Mouse (Mus musculus): Measurements from ENCODE around the gene Plpp1. TPM values are rescaled to one million over a fixed set of nuclear protein-coding genes. Genes with fewer than 3 reads are reported as not detected.

Gene Plpp1
- total RNA-seq, 2 experiments from 2014 or later, result 0.26 to 1.1 TPM

DNA sequence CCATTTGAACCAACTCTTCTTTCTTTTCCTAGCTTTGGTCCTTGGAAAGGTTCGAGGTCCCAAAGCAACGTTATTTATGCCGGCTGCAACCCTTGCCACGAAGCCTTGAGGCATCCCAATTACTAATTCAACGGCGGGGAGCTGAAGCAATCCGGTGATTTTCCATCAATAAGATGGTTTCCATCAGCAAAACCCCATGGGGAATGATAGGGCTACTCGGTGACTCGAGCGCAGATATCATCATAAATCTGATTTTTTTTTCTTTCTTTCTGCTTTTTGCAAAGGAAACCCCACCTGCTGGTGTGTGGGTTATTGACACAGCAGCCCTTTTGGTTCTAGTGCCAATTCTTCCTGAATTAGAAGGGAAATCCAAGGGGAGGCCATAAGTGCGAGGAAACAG lies 28.3 kb upstream of the Plpp1 start:
- ATAC-seq (ENCODE audit: poor library complexity, severe bottlenecking), result no peak

DNA sequence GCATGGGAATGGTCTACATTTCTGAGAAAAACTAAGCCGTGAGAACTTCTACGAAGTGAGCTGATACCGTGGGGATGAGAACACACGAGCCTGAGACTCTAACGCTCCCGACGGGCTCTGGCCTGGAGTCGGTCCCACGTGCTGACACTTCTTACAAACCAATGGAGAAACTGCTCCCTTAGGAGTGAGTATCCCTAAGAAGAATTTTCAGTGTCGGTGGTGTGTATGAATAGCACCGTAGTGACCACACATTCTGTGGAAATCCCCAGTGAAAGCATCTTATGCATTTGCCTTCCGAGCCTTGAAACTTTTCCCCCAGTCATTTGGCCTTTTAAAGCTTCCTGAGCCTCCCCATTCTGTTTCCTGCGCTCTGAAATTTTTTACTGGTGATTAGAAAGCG lies 27.7 kb upstream of the Plpp1 start:
- no peak for ATAC-seq (ENCODE audit: poor library complexity, severe bottlenecking)

DNA sequence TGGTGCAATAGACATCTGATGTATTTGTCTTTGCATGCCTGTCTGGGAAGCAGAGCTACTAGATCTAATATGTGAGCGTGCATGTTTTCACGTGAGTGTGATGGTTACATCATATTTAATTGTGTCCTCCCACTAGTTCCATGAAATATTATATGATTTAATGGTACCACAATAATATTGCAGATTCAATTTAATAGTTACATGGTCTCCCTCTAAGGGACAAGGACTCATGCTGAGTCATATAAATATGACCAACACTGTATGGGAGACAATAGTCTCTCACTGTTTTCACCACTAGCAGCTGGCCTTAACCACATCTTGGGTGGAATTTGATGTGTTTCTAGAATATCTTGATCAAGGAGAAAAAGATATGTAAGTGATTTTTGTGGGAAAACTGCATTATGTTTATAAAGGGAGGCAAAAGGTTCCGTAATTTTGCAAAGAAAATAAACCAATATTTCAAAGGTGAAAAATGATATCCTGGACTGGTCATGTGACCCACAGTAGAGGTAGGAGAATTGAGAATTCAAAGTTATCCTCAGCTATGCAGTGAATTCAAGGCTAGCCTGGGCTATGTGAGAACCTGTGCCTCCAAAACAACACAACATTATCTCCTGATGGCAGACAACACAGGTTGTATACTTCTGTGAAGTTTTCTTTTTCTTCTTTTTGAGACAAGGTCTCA lies 26.5 kb upstream of the Plpp1 start:
- ATAC-seq (ENCODE audit: poor library complexity, severe bottlenecking), result no peak

DNA sequence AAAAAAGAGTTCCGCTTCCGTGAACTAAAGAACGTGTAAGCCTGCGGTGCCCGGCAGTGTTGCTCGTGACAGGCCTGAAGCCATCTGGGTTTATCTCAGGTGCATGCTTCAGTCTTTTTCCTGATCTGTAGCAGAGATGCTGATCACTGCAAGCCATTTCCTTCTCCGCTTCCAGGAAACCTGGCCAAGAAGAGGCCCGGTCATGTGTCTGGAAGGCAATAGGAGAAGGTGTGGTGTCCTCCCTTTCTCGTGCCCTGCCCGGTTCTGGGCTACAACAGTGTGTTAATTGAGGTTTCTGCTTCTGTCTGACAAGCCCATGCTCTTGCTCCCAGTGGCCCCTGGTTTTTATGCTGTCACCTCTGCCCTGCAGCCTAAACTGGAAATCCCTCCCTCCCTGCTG lies 24.7 kb upstream of the Plpp1 start:
- no peak for ATAC-seq (ENCODE audit: poor library complexity, severe bottlenecking)

DNA sequence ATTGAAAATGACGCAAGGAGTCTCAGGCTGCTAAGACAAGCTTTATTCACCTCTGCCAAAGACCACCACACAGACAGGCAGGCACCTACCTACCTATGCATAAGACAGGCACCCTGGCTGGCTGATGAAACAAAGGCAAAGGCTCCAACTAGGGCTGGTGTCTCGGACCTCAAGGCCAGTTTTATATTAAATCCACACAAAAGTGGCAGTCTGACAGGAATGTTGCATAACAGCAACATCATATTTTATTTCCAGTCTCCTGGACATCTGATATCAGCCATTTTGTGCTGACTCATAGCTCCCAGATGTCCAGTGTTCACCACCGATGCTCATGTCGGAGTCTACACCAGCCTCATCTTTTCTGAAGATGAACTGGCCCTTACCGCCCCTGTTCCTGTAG lies 22.2 kb upstream of the Plpp1 start:
- no peak for ATAC-seq (ENCODE audit: poor library complexity, severe bottlenecking)

DNA sequence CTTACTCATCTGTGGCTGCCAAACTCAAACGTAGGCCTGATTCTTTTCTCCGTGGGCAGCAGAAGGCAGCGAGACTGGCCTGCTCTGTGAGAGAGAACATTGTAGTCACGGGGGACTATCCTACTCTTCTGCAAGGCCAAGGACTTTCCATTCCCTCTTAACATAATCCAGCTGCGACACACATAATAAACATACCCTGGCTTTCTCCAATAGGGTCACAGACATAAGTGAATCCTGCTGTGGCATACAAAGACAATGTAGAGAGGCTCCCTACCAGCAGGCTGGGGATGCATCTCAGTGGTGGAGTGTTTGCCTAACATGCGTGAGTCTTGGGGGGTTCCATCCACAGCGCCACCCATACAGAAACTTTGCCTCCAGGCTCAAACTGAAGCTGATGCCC lies 15.3 kb upstream of the Plpp1 start:
- ATAC-seq (ENCODE audit: poor library complexity, severe bottlenecking), result no peak

DNA sequence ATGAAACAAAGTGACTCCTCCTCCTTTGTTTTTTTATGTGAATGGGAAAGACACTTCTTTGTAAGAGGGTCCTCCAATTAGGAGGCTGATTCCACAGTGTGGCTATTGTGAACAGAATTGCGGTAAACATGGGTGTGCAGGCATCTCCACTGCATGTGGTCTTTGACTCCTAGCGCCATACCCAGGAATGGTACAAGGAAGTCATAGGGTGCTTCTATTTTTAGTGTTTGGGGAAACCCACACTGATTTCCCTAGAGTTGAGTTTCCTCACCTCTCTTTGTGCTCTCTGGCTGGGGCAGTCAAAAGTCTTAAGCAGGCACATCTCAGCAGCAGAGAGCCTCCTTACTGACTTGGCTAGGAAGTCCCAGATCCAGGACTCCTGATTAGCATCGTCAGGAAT lies 14.4 kb upstream of the Plpp1 start:
- ATAC-seq (ENCODE audit: poor library complexity, severe bottlenecking), result no peak

DNA sequence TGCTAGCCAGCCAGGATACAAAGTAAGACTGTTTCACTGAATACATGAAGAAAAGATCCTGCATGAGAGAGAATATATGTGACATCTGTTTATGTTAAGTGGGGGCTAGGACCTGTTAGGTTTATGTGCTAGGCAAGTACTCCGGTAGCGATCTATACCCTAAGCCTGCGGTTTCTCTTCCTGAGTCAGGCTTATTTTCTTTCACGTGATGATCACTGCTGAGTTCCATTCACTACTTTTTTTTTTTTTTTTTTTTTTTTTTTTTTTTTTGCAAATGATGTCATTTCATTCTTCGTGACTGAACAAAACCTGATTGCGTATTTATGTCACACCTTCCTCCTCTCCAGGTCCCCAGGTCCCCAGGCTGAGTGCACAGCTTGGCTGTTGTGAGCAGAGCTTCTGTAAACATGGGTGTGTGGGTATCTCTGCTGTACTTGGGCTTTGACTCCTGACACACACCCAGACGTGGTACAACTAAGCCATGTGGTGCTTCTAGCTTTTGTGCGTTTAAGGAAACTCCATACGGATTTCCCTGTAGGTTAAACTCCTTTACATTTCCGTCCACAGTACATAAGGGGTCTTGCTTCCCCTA lies 13.6 kb upstream of the Plpp1 start:
- no peak for ATAC-seq (ENCODE audit: poor library complexity, severe bottlenecking)

DNA sequence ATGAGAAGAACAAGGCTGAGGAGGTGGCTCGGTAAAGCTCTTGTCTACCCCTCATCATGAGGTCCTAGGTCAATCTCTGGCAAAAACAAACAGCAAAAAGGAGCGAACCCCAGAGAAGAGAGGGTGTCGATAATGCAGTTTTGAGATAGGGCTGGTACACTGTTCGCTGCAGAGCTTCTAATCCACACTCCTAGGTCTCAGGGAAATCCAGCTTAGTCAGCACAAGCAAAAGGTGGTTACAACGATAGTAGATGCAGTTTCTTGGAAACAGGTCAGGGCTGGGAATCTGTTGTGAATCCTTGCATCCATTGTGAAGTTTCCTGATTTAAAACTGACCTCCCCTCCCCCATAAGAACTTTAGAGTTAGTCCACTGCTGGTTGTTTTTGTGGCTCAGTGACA lies 9.8 kb upstream of the Plpp1 start:
- no peak for ATAC-seq (ENCODE audit: poor library complexity, severe bottlenecking)

DNA sequence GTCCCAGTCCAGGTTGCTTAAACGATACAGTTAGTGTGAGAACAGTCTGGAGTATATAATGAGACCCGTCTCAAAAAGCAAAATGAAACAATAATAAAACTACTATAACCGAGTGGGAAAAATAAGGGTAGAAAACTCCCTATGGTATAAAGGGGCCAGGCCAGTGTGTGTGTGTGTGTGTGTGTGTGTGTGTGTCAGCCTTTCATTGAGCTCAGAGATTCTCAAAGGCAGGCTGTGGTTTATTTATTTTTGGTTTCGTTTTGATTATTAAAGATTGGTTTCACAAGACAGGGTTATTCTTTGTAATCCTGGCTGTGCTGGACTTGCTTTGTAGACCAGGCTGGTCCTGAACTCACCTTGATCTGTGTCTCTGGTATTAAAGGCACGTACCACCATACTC lies 8.7 kb upstream of the Plpp1 start:
- no peak for ATAC-seq (ENCODE audit: poor library complexity, severe bottlenecking)

DNA sequence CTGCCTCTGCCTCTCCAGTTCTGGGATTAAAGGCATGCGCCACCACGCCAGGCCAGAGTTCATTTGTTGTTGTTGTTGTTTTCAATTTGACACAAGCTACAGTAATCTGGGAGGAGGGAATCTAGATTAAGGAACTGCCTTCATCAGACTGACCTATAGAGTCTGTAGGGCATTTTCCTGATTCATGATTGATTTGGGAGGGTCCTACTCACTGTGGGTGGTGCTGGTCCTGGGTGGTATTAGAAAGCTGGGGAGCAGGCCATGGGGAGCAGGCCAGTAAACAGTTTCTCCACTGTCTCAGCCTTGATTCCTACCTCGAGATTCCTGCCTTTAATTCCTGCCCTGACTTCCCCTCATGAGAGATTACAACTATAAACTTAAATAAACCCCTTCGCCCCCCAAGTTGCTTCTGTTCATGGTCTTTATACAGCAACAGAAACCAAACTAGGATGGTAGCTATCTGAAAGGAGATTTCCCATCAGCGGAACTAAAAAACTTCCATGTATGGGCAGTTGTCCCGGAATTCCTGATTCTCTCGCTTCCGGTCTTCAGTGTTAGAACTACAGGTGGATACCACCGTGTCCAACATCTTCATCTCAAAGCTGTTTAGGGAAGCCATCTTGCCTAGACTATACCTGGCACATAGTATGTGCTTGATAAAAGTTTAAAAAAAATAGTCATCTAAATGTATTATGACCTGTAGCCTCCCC lies 2.2 kb upstream of the Plpp1 start:
- ATAC-seq (ENCODE audit: poor library complexity, severe bottlenecking), result no peak

DNA sequence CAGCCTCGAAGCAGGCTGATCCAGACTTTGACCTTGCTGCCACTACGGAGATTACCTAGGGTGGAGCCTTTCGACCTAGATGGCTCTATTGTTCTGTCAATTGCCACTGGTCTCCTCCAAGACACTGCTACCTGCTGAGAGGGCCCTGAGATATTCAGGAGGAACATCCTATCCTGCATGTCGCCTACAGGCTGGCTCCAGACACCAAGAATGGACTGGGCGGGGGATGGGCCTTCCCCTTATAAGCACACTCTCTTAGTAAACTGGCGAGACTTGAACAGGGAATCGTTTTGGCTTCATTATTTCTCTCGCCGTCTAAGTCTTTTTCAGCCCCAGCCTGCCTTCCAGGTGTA lies 1.7 kb upstream of the Plpp1 start:
- ATAC-seq (ENCODE audit: poor library complexity, severe bottlenecking), result no peak

DNA sequence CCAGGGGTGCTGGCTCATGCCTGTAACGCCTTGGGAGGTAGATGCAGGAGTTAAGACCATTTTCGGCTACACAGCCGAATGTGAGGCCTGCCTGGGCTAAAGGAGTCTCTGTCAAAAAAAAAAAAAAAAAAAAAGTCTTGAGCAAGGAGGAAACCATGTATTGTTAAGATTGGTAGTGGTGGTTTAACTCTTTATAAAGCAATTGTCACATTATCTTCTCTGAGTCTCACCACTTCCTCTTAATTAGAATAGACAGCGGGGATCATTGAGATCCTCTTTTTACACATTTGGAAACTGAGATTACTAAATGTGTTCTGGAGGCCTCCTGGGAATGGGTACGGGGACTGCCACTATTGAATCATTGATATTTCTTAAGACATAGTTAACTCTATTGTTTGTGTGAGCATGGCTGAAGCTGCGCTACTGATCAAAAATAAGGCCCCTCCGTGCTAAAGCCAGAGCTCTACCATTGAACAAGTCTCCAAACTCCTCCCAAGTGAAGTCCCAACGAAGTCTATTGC lies 811 bp upstream of the Plpp1 start:
- ATAC-seq (ENCODE audit: poor library complexity, severe bottlenecking), result peak; percentile 64

DNA sequence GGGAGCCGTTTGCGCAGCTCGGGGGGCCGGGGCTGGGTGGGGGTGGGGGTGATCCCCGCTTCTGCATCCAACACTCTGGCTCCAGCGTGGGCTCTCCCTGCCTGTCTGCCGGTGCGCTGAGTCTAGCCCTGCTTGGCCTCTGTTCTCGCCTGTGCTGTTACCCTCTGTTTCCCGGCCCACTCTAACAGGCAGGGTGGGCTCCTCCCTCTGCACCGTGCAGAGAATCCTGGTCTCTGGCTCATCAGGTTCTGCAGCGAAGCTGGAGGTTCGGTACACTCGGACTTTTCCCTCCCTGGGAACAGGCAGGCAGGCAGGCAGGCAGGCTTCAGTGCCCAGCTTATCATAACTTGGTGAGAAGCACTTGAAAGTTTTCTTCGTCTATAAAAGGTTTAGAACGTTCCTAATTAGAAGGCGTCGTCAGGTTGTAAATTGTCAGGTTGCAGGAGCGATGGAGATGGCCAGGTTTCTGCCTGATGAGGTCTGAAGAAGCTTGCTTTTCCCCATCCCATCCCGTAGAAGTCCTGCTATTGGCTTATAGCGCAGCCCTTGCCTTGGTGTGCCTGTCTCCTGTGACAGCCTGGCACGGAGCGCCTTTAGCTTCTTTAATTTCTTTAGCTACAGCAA lies 901 bp downstream of the Plpp1 start:
- no peak for ATAC-seq (ENCODE audit: poor library complexity, severe bottlenecking)

DNA sequence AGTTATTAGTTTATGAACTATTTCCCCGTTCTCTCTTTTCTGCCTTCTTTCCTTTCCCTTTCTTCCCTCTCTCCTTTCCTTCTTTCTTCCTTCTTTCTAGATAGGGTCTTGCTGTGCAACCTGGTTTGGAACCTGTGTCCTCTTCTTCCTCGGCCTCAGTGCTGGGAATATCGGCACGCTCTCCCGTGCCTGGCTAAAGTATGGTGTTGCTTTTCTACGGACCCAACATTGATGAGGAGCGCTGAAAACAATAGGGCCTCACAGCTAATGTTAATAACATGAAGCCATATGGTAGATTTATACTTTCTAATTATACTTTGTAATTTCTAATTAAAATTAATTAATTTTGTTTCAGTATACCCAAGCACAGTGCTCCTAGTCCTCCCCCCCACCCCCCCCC lies 2.5 kb downstream of the Plpp1 start:
- ATAC-seq (ENCODE audit: poor library complexity, severe bottlenecking), result no peak

DNA sequence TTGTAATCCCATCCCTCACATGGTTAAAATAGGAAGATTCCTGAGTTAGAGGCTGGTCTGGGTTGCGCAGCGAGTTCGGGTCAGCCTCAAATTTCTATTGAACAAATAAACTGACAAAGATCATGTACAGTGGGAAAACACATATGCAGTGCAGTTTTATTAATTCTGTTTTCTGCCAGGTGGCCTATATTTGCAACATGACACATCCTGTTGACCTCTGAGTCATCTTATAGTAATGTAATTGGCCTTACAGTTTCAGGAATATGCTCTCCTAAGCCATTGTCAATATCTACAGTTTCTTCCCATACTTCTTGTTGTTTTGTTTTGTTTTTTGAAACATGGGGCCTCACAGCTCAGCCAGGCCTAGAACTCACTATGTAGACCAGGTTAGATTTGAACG lies 3.1 kb downstream of the Plpp1 start:
- ATAC-seq (ENCODE audit: poor library complexity, severe bottlenecking), result no peak

DNA sequence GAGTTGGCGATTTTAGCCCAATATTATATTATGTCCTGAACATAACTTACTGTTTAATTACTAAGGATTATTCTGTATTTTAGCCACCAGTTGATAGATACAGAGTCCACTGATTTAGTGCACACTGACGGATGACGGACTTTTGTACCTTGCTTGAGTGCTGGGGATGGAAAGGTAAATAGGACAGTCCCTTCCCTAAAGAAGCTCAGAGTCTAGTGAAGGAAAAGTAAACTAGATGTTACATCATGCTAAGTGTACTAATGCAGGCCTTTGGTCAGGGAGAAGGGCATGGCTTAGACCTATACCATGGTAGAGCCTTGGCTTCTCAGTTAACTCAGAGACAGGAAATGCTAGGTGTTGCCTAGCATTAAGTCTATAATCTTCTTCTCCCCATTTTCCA lies 4.9 kb downstream of the Plpp1 start:
- ATAC-seq (ENCODE audit: poor library complexity, severe bottlenecking), result no peak

DNA sequence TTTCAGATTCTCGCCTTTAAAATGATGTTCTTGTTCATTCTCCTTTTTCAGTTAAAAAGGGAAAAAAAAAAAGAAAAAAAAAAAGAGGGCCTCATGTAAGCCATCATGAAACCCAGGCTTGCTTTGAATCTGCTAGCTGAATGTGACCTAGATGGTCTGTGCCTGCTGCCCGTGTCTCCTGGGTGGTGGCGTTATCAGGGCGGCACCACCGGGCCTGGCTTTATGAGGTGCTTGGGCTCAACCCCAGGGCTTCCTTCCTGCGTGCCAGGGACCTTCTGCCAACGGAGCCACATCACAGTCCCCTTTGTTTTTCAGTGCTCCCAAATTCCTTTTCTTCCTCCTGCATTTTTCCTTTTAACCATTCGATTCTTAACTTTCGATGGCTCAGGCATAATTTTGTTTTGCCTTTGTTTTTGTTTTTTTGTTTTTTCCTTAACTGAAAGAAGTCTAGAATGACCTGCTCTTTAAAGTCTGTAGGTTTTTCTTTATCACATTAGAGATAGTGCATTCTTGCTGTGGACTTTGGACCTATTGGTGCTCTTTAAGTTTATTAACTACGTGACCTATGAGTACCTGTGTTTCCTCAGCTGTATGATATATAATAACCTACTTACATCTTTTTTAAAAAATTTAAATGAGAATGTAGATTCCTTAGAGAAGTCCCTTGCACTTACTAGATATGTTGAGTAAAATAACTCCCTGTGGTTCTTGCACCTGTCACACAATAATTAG lies 7.5 kb downstream of the Plpp1 start:
- peak; percentile 57; the same call in 1 of the 2 replicates for ATAC-seq (ENCODE audit: poor library complexity, severe bottlenecking)

DNA sequence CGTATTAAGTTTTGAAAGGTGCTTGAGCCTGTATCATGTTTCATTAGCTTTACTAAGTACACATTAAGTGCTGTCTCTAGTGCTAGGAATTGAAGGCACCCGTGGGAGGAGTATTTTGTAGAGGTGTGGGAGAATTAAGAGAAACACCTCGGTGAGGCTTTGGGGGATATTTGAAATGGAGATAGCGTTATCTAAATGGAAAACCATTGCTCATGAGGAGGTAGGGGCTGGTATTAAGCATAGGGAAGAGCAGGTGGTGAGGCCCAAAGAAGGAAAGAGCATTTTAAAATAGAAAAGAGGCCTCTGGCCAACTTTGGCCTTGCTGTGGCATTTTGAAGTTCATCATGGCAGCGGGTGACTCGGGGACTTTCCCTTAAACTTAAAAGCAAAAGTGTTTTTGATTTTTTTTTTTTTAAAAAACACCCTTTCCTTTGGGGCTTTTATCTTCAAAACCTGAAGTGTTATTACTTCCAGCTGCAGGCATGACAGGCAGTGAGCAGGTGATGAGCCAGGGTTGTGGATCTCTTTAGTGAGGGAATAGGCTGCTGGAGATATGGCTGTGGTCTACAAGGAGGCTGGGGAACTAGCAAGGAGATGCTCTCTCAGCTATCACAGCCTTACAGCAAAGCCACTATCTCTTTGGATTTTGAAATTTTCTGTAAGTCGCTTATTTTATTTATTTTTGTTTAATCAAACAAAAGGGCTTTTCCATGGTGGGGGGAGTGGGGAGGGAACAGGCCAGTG lies 9.1 kb downstream of the Plpp1 start:
- no peak for ATAC-seq (ENCODE audit: poor library complexity, severe bottlenecking)

DNA sequence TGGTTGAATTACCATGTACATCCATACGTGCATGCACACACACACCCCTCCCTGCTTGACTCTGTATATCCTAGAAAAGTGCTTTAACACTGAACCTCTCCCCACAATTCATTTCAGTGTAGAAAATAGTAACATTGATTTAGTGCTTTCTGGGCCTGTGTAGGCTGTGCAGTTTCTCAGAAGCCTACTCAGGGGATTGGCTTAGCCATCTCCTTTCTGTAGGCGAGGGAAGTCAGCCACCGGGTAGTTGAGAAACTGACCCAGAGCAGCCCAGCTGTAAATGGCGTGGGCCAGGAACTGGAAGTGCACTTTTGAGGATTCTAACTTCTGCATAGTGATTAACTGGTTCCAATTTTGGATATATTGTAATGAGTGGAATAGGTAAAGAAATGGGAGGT lies 9.7 kb downstream of the Plpp1 start:
- peak; percentile 45 for ATAC-seq (ENCODE audit: poor library complexity, severe bottlenecking)
